Mouse (Mus musculus) heart, postnatal 0 days (tissue): ENCODE measurements around the gene Vim. TPM values are rescaled to one million over a fixed set of nuclear protein-coding genes. Genes with fewer than 3 reads are reported as not detected.

Experiments used
- ATAC-seq: fragments of 200-750 bp; cut with Nextera tagmentation; 2 replicates; pipeline ENCODE4 v1.8.0; 2017; ENCODE audit warnings: low read depth, moderate number of reproducible peaks, moderate library complexity; ENCODE audit not compliant: insufficient read depth
- DNase-seq: peaks from one replicate; pipeline ENCODE4 v3.0.0-alpha.2; 2016; ENCODE audit warnings: low spot score
- H3K27ac ChIP-seq: fragments of 300-500 bp; sonication (generic); 2 replicates; pipeline ENCODE4 v1.5.1; 2014; ENCODE audit warnings: low read depth, mild to moderate bottlenecking
- H3K27me3 ChIP-seq: fragments of 300-500 bp; sonication (generic); 2 replicates; pipeline ENCODE4 v1.6.1; 2014; ENCODE audit warnings: low read length, mixed read lengths; ENCODE audit not compliant: control insufficient read depth, insufficient read depth
- H3K36me3 ChIP-seq: fragments of 300-500 bp; sonication (generic); replicated peaks from 2 replicates; pipeline ENCODE4 v1.6.1; 2014; ENCODE audit warnings: low read length, mixed read lengths; ENCODE audit not compliant: control insufficient read depth, insufficient read depth
- H3K4me1 ChIP-seq: fragments of 300-500 bp; sonication (generic); 2 replicates; pipeline ENCODE4 v1.6.1; 2014; ENCODE audit warnings: antibody characterized with exemption; ENCODE audit not compliant: control insufficient read depth, insufficient read depth
- H3K4me2 ChIP-seq: fragments of 300-500 bp; sonication (generic); 2 replicates; pipeline ENCODE4 v1.6.1; 2014; ENCODE audit warnings: low read depth, mild to moderate bottlenecking, low read length, moderate library complexity
- H3K4me3 ChIP-seq: fragments of 300-500 bp; sonication (generic); 2 replicates; pipeline ENCODE4 v1.5.1; 2014; ENCODE audit warnings: low read depth, low read length
- H3K9ac ChIP-seq: fragments of 300-500 bp; sonication (generic); replicated peaks from 2 replicates; pipeline ENCODE4 v1.6.1; 2014; ENCODE audit warnings: low read depth, low read length, mixed read lengths
- H3K9me3 ChIP-seq: fragments of 300-500 bp; sonication (generic); replicated peaks from 2 replicates; pipeline ENCODE4 v1.6.1; 2016; ENCODE audit warnings: low read length; ENCODE audit not compliant: control insufficient read depth
- CTCF ChIP-seq: IDR thresholded peaks from 2 replicates; pipeline ENCODE4 v1.5.1; 2016; ENCODE audit warnings: antibody characterized with exemption, control low read depth, low read depth
- EP300 ChIP-seq: IDR thresholded peaks from 2 replicates; pipeline ENCODE4 v1.6.1; 2016; ENCODE audit warnings: antibody characterized with exemption, low read depth
- WGBS: fragments of 180-500 bp; shearing (Covaris S2); extraction: QIAGEN DNeasy Blood & Tissue Kit; methylation state at CpG from one replicate; pipeline ENCODE4 v1.1.7; 2014; 5-methylcytosine and 5-hydroxymethylcytosine counted together
- polyA plus RNA-seq: library from polyadenylated mRNA; unstranded; fragments of >200 nt; fragmentation: Nextera tagmentation; extraction: Ambion mirVana; gene quantifications from 2 replicates; pipeline ENCODE4 v1.2.1, GENCODE M21; 2015
- total RNA-seq: library from RNA; depleted of rRNA; stranded (reverse); fragments of >200 nt; gene quantifications from 2 replicates; pipeline ENCODE4 v1.2.3, GENCODE M21; 2014; ENCODE audit warnings: low replicate concordance

Vim gene
- total and polyA plus RNA-seq, 2 experiments from 2014 or later: 707 to 2,529 TPM

GRCm38 (mm10) chr2:13570122-13570521 is 3.6 kb upstream of the Vim start:
- TF ChIP-seq CTCF: no peak
- TF ChIP-seq EP300: no peak
- no peak overlapping the region for H3K4me3 ChIP-seq
- ATAC-seq: no peak
- H3K4me2 ChIP-seq: no peak overlapping the region
- H3K36me3 ChIP-seq: no peaks in the 10 kb centered on the region
- DNase-seq: no peak
- no peak overlapping the region for H3K9ac ChIP-seq
- peaks cover 10% of the 10 kb centered on the region for H3K4me1 ChIP-seq
- no peaks in the 10 kb centered on the region for H3K9me3 ChIP-seq
- no peak overlapping the region for H3K27ac ChIP-seq
- no peaks in the 10 kb centered on the region for H3K27me3 ChIP-seq
- WGBS: 68% methylated on average over 2 of the region's 2 CpGs

GRCm38 (mm10) chr2:13572101-13572553 is 1.6 kb upstream of the Vim start:
- 35% methylated on average over 4 of the region's 4 CpGs for WGBS
- Histone ChIP-seq H3K4me3 (no peak overlapping the region), H3K36me3 (peaks cover 8% of the 10 kb centered on the region), H3K9ac (peak overlapping the region; percentile 81; the same call in 1 of the 2 replicates), H3K4me1 (peaks cover 14% of the 10 kb centered on the region), H3K9me3 (no peaks in the 10 kb centered on the region), H3K4me2 (peak overlapping the region; percentile 63), H3K27me3 (no peaks in the 10 kb centered on the region), H3K27ac (peak overlapping the region; percentile 97)
- TF ChIP-seq EP300 (no peak), CTCF (no peak)
- no peak for DNase-seq
- ATAC-seq: no peak

GRCm38 (mm10) chr2:13572647-13573407 is 900 bp upstream of the Vim start:
- 11% methylated on average over 12 of the region's 12 CpGs for WGBS
- TF ChIP-seq EP300 (no peak), CTCF (no peak)
- DNase-seq: no peak

GRCm38 (mm10) chr2:13574066-13574800 is 506 bp downstream of the Vim start:
- no peaks in the 10 kb centered on the region for H3K9me3 ChIP-seq
- peak overlapping the region; percentile 97 for H3K27ac ChIP-seq
- H3K9ac ChIP-seq: peak overlapping the region; percentile 81
- TF ChIP-seq EP300 (no peak), CTCF (no peak)
- H3K4me3 ChIP-seq: peak overlapping the region; percentile 67
- H3K27me3 ChIP-seq: no peaks in the 10 kb centered on the region
- peak overlapping the region; percentile 63 for H3K4me2 ChIP-seq
- peaks cover 23% of the 10 kb centered on the region for H3K36me3 ChIP-seq
- ATAC-seq: peak; percentile 85
- under 1% methylated on average over 46 of the region's 46 CpGs for WGBS
- DNase-seq: peak; percentile 94
- peaks cover 14% of the 10 kb centered on the region for H3K4me1 ChIP-seq

More at GRCm38 (mm10) chr2:13572647-13573407, 900 bp upstream of the Vim start:
- H3K4me3 ChIP-seq: peak overlapping the region; percentile 67
- H3K36me3 ChIP-seq: peaks cover 12% of the 10 kb centered on the region
- H3K27me3 ChIP-seq: no peaks in the 10 kb centered on the region
- H3K9me3 ChIP-seq: no peaks in the 10 kb centered on the region
- H3K9ac ChIP-seq: peak overlapping the region; percentile 81
- peaks cover 14% of the 10 kb centered on the region for H3K4me1 ChIP-seq
- peak overlapping the region; percentile 63 for H3K4me2 ChIP-seq
- peak overlapping the region; percentile 97 for H3K27ac ChIP-seq
- ATAC-seq: peak; percentile 4

- DNase-seq (no peak), ATAC-seq (no peak; the same call in 1 of the 2 replicates)
- Histone ChIP-seq H3K4me2 (peak overlapping the region; percentile 63), H3K4me3 (peak overlapping the region; percentile 67), H3K27ac (peak overlapping the region; percentile 97), H3K36me3 (peaks cover 28% of the 10 kb centered on the region), H3K9me3 (no peaks in the 10 kb centered on the region), H3K9ac (peak overlapping the region; percentile 81), H3K27me3 (no peaks in the 10 kb centered on the region), H3K4me1 (peaks cover 14% of the 10 kb centered on the region)
- under 1% methylated on average over 21 of the region's 21 CpGs for WGBS
- TF ChIP-seq CTCF (no peak), EP300 (no peak)
These were observed 1.0 kb downstream of the Vim start for GRCm38 (mm10) chr2:13574801-13575150.
